Mouse (Mus musculus) heart, adult 10 weeks (tissue): ENCODE measurements around the gene Pfkl. TPM values are rescaled to one million over a fixed set of nuclear protein-coding genes. Genes with fewer than 3 reads are reported as not detected.

Experiments used
- polyA plus RNA-seq: library from polyadenylated mRNA; stranded (reverse); fragments of 350-450 nt; fragmentation: Illumina TruSeq; extraction: RNeasy Lipid Tissue Mini Kit (QIAGEN cat#74804); gene quantifications from one replicate; pipeline ENCODE4 v1.2.3, GENCODE M21; 2014; ENCODE audit warnings: low read depth, low replicate concordance

Pfkl gene
- 73.9 TPM for polyA plus RNA-seq

DNA sequence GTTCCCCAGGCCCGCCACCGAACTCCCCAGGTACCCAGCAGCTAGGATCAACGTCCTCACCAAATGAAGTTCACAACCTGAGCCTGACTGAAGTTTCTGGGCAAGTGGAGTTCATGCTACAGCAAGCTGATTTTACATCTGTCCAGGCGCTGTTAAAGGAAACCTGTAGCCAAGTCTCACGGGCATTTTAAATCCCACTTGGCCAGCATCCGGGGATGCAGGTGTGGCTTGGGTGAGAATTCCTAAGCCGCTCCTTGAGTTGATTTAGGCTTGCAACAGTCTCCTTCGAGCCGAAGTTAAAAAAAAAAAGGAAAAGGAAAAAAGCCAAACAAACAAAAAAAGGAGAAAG is at the start of gene Pfkl:
Pfkl (minus strand) TSS at position 139 of the 349 bp plus-strand sequence.

DNA sequence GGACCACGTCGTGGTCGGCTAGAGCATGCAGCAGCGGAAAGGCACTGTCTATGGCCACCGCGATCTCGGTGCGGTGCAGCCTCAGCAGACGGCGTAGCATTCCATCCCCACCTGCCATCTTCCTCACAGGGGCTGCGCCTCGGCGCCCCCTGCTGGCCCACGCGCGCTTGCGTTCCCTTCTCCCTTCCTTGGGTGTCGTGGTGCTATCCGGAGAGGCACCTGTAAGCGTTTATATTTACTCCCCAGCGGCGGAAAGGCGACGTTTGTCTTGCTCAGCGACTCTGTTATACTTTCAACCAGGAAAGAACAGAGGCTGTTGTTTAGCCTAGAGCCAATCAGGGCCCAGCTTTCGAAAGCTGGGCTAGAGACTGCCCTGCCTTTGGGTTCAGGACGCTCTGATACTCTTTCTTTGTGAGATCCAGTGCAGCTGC is 33.5 kb upstream of the Pfkl start, which contains the start of gene Aire:
Aire (minus strand) TSS at position 205 of the 431 bp plus-strand sequence.

DNA sequence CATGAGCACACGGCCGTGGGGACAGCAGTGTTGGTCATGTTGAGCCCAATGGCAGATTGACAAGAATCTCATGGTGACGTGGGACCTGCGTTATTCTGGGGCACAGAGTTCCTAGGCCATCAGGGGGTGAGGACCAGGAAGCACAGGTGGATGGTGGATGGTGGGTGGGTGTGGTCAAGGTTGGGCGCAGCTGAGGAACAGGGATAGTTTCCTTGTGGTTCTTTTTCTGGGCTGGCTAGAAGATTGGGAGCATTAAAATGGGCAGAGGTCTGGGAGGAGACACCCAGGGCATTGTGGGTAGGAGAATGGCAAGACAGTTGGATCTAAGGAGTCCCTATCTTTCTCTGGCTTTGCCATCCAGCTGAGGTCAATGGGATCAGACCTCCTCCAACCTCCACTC is 31.8 kb upstream of the Pfkl start, which contains the start of gene Dnmt3l:
Dnmt3l (plus strand) TSS at position 301 of the 400 bp plus-strand sequence.

DNA sequence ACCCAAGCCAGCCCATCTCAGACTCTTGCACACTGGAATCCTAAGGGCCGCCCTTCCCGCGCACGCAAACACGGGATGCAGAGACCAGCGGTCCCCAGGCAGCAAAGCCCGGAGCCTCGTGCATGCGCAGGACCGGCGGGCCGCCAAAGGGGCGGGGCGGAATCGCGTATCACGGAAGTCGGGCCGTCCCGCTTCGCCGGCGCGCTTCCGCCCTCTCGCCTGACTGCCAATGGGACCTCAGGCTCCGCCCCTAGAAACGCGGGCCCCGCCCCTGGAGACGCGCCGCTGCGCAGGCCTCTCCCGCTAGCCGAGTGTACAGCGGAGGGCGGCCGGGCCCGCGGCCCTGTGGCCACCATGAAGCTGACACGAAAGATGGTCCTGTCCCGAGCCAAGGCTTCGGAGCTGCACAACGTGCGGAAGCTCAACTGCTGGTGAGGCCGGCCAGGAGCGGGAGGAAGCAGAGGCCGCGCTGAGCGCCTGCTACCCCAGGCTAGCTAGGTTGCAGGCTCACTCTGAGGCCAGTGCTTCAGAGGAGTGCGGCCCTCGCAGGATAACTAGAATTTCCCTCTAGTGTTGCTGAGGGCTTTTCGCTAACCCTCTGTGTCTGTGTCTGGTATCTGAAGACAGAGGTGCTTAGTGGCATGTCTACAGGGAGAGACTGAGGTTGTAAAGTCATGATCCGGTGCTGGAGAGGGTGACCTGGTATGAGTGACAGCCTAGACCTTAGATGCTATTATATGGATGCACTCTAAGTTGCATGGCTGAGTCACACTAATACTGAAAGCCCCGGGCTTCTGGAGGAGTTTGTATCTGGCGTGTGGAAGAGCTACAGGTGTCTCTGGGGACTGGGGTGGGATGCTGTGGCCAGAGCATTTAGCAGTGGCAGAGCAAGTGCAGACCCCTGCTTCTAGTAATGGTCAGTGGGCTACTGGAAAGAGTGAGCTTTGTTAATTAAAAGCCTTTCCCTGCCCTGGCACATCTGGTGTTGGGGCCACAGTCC is 31.2 kb downstream of the Pfkl start, which contains the start of gene 1810043G02Rik:
1810043G02Rik (plus strand) TSS at position 174 of the 1,000 bp plus-strand sequence.

DNA sequence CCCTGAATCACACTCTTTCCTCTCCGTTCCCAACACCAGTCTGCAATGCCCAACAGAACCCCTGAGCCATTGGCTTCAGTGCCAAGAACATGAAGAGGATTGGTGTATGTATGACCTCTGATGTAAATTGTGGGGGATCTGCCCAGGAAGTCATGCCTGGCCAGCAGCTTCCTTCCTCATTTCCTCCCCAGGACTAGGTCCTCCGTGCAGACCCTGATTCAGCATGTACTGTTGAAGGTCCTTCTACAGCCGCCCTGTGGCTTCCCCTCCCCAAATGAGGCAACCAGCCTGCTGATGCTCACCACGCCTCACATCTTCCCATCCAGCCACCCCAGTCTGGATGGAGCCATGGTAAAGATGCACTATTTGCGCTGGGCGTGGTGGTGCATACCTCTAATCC is 39.4 kb downstream of the Pfkl start, which contains the start of gene Trpm2:
Trpm2 (minus strand) TSS at position 83 of the 400 bp plus-strand sequence.

Other genes with a start within 250 kb of the Pfkl start
- gene Gm3238, start 238.8 kb downstream of the Pfkl start, polyA plus RNA-seq, result not detected
- gene Gm7138, start 233.1 kb downstream of the Pfkl start, polyA plus RNA-seq, result not detected
- gene Gm3250, start 227.5 kb downstream of the Pfkl start, polyA plus RNA-seq, result not detected
- not detected for gene Gm7137, start 221.9 kb downstream of the Pfkl start, polyA plus RNA-seq
- not detected for gene Gm9639, start 215.0 kb downstream of the Pfkl start, polyA plus RNA-seq
- gene Gm19668, start 210.9 kb downstream of the Pfkl start, polyA plus RNA-seq, result not detected
- gene Gm9507, start 198.2 kb downstream of the Pfkl start, polyA plus RNA-seq, result not detected
- not detected for gene Gm2696, start 195.4 kb downstream of the Pfkl start, polyA plus RNA-seq
- not detected for gene Krtap10-4, start 183.0 kb downstream of the Pfkl start, polyA plus RNA-seq
- gene Krtap10-10, start 174.1 kb downstream of the Pfkl start, polyA plus RNA-seq, result not detected
- gene Gm36176, start 163.3 kb downstream of the Pfkl start, polyA plus RNA-seq, result not detected
- gene Gm10318, start 157.2 kb downstream of the Pfkl start, polyA plus RNA-seq, result not detected
- gene Gm3285, start 148.1 kb downstream of the Pfkl start, polyA plus RNA-seq, result not detected
- gene Lrrc3, start 107.5 kb downstream of the Pfkl start, polyA plus RNA-seq, result 0.13 TPM
- 0.55 TPM for gene Trpm2, start 39.5 kb downstream of the Pfkl start, polyA plus RNA-seq
- gene 1810043G02Rik, start 31.6 kb downstream of the Pfkl start, polyA plus RNA-seq, result 14.6 TPM
- gene Dnmt3l, start 31.9 kb upstream of the Pfkl start, polyA plus RNA-seq, result not detected
- gene Aire, start 33.5 kb upstream of the Pfkl start, polyA plus RNA-seq, result not detected
- gene Icosl, start 59.2 kb upstream of the Pfkl start, polyA plus RNA-seq, result 5.8 TPM
- 563 TPM for gene D10Jhu81e, start 159.7 kb upstream of the Pfkl start, polyA plus RNA-seq
- gene Pwp2, start 175.1 kb upstream of the Pfkl start, polyA plus RNA-seq, result 12.1 TPM
- gene Trappc10, start 234.6 kb upstream of the Pfkl start, polyA plus RNA-seq, result 34.9 TPM